Mouse (Mus musculus) hindbrain, postnatal 0 days (tissue): ENCODE data around the gene Hoxd3. TPM values are rescaled to one million over a fixed set of nuclear protein-coding genes. Genes with fewer than 3 reads are reported as not detected.

Experiments
- ATAC-seq: fragments of 200-750 bp; cut with Nextera tagmentation; 2 replicates; pipeline ENCODE4 v1.8.0; 2017; ENCODE audit warnings: mild to moderate bottlenecking, moderate TSS enrichment, moderate library complexity
- DNase-seq: peaks from one replicate; pipeline ENCODE4 v3.0.0-alpha.2; 2015; ENCODE audit warnings: low spot score
- H3K27ac ChIP-seq: fragments of 300-500 bp; sonication (generic); 2 replicates; pipeline ENCODE4 v1.5.1; 2014; ENCODE audit warnings: mild to moderate bottlenecking
- H3K27me3 ChIP-seq: fragments of 300-500 bp; sonication (generic); 2 replicates; pipeline ENCODE4 v1.6.1; 2014; ENCODE audit warnings: low read length, mixed read lengths; ENCODE audit not compliant: insufficient read depth
- H3K36me3 ChIP-seq: fragments of 300-500 bp; sonication (generic); 2 replicates; pipeline ENCODE4 v1.6.1; 2014; ENCODE audit warnings: low read length, mixed read lengths; ENCODE audit not compliant: insufficient read depth
- H3K4me1 ChIP-seq: fragments of 300-500 bp; sonication (generic); 2 replicates; pipeline ENCODE4 v1.6.1; 2014; ENCODE audit warnings: antibody characterized with exemption, low read length, mixed read lengths; ENCODE audit not compliant: insufficient read depth
- H3K4me2 ChIP-seq: fragments of 300-500 bp; sonication (generic); 2 replicates; pipeline ENCODE4 v1.6.1; 2014; ENCODE audit warnings: low read depth, mild to moderate bottlenecking, low read length, moderate library complexity, mixed read lengths
- H3K4me3 ChIP-seq: fragments of 300-500 bp; sonication (generic); 2 replicates; pipeline ENCODE4 v1.5.1; 2014; ENCODE audit warnings: low read length
- H3K9ac ChIP-seq: fragments of 300-500 bp; sonication (generic); replicated peaks from 2 replicates; pipeline ENCODE4 v1.6.1; 2014; ENCODE audit warnings: mild to moderate bottlenecking, low read length, moderate library complexity, mixed read lengths
- H3K9me3 ChIP-seq: fragments of 300-500 bp; sonication (generic); 2 replicates; pipeline ENCODE4 v1.6.1; 2016; ENCODE audit warnings: low read length, mixed read lengths
- CTCF ChIP-seq: IDR thresholded peaks from 2 replicates; pipeline ENCODE4 v1.5.1; 2016; ENCODE audit warnings: antibody characterized with exemption, control low read depth, low read depth
- WGBS: fragments of 180-500 bp; shearing (Covaris S2); extraction: QIAGEN DNeasy Blood & Tissue Kit; methylation state at CpG from one replicate; pipeline ENCODE4 v1.1.7; 2014; 5-methylcytosine and 5-hydroxymethylcytosine counted together
- polyA plus RNA-seq: library from polyadenylated mRNA; unstranded; fragments of >200 nt; fragmentation: Nextera tagmentation; extraction: Ambion mirVana; gene quantifications from 2 replicates; pipeline ENCODE4 v1.2.1, GENCODE M21; 2015
- total RNA-seq: library from RNA; depleted of rRNA; stranded (reverse); fragments of >200 nt; gene quantifications from 2 replicates; pipeline ENCODE4 v1.2.3, GENCODE M21; 2014

The Hoxd3 gene
- total and polyA plus RNA-seq, 2 experiments from 2014 or later, result 26.3 to 36.8 TPM

DNA sequence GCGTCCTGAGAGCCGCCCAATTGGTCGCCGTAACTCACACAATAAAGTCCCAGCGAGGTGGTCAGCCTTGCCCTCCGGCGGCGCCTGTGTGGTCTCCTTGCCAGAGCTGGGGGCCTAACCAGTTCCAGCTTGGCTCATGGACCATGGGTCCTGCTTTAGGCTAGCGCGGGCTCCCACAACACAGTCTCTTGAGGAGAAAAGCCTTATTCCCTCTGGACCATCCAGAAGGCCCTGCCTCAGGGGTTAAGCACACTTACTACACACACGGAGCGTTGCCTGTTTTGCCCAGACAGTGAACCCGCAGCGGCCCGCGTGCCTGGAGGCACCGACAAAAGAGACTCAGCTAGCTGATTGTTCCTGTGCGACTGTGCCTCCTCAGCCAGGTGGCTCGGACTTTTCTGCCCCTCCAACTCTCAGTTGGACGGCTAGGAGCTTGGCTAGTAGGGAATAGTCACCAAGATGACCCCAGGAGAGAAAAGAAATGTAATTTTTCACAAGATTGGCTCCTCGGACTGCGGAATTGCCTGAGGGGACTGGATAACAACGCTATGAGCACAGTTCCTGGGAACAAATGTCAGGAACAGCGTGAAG, 37.8 kb upstream of the Hoxd3 start:
- Histone ChIP-seq H3K27me3 (peaks cover 99% of the 10 kb centered on the region), H3K36me3 (no peaks in the 10 kb centered on the region), H3K27ac (no peak overlapping the region), H3K9me3 (no peaks in the 10 kb centered on the region), H3K9ac (no peak overlapping the region), H3K4me1 (no peaks in the 10 kb centered on the region), H3K4me3 (no peak overlapping the region), H3K4me2 (no peak overlapping the region)
- no peak for TF ChIP-seq CTCF
- 2% methylated on average over 24 of the region's 24 CpGs for WGBS
- ATAC-seq (no peak), DNase-seq (no peak)

DNA sequence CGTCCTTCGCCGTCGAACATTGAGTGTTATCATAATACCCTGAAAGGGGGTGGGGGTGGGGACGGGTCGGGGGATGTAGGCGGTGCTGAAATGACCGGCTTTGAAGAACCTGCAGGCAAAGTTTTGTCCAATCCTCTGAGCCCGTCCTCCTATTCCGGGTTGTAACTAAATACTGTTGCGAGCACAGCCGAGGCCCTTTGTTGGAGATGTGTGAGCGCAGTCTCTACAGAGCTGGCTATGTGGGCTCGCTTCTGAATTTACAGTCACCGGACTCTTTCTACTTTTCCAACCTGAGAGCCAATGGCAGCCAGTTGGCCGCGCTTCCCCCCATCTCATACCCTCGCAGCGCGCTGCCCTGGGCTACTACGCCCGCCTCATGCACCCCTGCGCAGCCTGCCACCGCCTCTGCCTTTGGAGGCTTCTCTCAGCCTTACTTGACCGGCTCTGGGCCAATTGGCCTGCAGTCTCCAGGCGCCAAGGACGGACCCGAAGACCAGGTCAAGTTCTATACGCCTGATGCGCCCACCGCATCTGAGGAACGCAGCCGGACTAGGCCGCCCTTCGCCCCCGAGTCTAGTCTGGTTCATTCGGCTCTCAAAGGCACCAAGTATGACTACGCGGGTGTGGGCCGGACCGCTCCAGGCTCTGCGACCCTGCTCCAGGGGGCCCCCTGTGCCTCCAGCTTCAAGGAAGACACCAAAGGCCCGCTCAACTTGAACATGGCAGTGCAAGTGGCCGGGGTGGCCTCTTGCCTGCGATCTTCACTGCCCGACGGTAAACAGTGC, 36.7 kb upstream of the Hoxd3 start, which contains the start of gene Hoxd12:
Gene Hoxd12 (plus strand): TSS at position 133 of the 785 bp plus-strand sequence.
- no peak for TF ChIP-seq CTCF
- Histone ChIP-seq H3K27ac (no peak within 1 kb of the TSS), H3K9ac (no peak within 1 kb of the TSS), H3K4me3 (no peak within 1 kb of the TSS), H3K4me1 (no peaks in the 10 kb centered on the region), H3K4me2 (no peak within 1 kb of the TSS), H3K27me3 (peaks cover 99% of the 10 kb centered on the region), H3K9me3 (no peaks in the 10 kb centered on the region), H3K36me3 (no peaks in the 10 kb centered on the region)
- WGBS, result 2% methylated on average over 47 of the region's 47 CpGs
- ATAC-seq (no peak), DNase-seq (no peak)

DNA sequence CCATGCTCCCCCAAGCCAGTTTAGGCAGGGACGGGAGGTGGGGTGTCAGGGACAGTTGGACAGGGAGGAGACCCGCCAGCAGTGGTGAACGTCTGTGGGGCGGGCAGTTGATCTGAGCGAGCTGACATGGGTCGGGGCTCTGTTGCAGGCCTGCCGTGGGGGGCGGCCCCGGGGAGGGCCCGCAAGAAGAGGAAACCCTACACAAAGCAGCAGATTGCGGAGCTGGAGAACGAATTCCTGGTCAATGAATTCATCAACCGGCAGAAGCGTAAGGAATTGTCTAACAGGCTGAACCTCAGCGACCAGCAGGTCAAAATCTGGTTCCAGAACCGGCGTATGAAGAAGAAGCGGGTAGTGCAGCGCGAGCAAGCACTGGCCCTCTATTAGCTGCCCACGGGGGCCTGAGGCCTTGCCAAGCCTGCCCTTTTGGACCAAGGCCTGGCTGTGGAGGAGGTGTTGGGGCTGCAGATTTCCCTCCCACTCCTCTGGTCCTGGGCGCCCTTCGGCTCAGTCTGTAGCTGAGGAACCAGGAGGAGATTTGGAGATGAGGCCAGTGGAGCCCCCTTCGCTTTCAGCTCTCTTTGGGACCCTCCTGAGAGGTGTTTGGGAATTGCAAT, 36.0 kb upstream of the Hoxd3 start:
- Histone ChIP-seq H3K36me3 (no peaks in the 10 kb centered on the region), H3K9me3 (no peaks in the 10 kb centered on the region), H3K4me3 (no peak overlapping the region), H3K4me2 (no peak overlapping the region), H3K4me1 (no peaks in the 10 kb centered on the region), H3K9ac (no peak overlapping the region), H3K27ac (no peak overlapping the region), H3K27me3 (peaks cover 98% of the 10 kb centered on the region)
- TF ChIP-seq CTCF, result no peak
- ATAC-seq (no peak), DNase-seq (no peak)
- 2% methylated on average over 24 of the region's 24 CpGs for WGBS

DNA sequence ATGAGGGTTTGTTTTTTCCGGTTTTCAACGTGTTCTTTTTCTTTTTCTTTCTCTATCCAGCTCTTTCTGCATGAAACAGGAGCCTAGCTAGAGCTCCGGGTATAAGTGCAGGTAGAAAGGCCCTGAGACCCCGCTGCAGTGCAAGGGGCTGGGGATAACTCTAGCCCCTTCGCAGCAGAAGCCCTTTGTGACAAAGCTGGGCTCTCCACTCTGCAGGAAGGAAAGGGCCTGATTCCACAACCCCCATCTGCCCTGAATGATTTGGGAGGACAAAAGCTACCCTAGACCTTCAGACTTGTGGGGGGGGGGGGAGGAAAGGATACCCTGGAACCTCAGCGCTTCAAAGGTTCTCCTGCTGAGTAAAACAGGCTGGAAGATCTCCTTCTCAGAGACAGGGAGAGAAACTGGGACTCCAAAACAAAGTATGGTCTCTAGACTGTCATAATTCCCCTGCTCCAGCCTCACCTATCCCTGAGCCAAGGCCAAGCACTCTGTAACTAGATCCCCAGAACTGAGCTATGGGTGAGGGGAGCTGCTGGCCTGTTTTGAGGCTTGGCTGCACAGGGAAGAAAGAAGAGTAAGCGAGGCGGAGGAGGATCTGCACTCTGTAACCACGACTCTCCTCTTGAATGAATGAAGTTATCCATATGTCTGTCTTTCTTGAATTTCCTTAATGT, 35.2 kb upstream of the Hoxd3 start:
- WGBS, result 2% methylated on average over 9 of the region's 9 CpGs
- no peaks in the 10 kb centered on the region for H3K36me3 ChIP-seq
- no peak for TF ChIP-seq CTCF
- H3K27me3 ChIP-seq, result peaks cover 98% of the 10 kb centered on the region
- ATAC-seq (no peak), DNase-seq (no peak)
- no peak overlapping the region for H3K27ac ChIP-seq
- H3K4me1 ChIP-seq, result no peaks in the 10 kb centered on the region
- H3K9ac ChIP-seq, result no peak overlapping the region
- no peak overlapping the region for H3K4me2 ChIP-seq
- no peak overlapping the region for H3K4me3 ChIP-seq
- no peaks in the 10 kb centered on the region for H3K9me3 ChIP-seq

DNA sequence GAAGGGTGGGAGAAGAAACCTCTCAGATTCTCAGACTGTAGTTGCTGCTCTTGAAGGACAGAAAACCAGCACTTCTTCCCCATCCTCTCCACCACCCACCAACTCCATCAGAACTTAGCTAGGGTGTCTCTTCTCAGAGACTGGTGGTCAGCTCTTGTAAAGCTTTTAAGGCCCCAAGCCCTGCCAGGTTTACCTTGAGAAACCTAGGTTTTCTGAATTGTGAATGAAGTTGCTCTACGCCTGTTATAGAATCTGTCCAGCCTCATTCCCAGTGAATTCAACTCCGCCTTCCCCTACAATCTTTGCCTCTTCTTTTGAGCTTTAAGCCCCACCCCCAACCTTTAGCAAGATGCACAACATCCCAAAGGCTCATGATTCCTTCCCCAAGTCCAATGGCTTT, 34.6 kb upstream of the Hoxd3 start:
- peaks cover 97% of the 10 kb centered on the region for H3K27me3 ChIP-seq
- H3K4me1 ChIP-seq, result no peaks in the 10 kb centered on the region
- no peak overlapping the region for H3K4me2 ChIP-seq
- no peaks in the 10 kb centered on the region for H3K36me3 ChIP-seq
- H3K9ac ChIP-seq, result no peak overlapping the region
- no peak for TF ChIP-seq CTCF
- ATAC-seq (no peak), DNase-seq (no peak)
- no peak overlapping the region for H3K27ac ChIP-seq
- H3K9me3 ChIP-seq, result no peaks in the 10 kb centered on the region
- 6% methylated on average over 2 of the region's 2 CpGs for WGBS
- H3K4me3 ChIP-seq, result no peak overlapping the region

DNA sequence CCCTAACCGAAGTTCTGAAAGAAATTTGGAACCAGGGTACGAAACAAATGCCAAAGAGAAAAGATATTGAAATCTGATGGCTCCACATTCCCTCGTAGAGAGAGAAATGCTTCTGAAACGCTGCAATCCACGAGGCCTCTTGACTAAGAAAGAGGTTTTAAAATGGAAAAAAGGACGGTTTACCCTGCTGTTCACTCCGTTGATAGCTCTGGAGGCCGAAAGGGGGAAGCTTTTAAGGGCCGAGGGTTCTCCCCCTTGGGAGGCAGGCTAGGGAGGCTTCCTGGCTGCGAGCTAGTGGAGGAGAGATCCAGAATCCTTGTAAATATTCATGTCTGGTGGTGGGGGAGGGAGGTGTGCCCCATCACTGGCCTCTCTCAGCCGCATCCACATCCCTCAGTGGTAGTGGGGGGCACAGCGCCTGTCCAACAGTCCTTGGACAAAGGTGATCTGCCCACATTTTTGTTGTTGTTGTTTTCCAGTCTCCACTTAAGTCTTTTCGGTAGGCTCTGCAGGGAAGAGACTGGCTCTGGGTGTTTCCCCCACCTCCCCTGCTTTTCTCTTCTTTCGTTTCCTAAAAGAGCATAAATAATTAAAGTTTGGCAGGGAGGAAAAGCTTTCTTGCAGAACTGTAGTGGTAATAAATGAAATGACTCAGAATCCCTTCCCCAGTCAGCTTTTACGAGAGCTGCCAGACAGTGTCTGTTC, 32.7 kb upstream of the Hoxd3 start, which contains the start of gene Hoxd11:
Gene Hoxd11 (plus strand): TSS at position 667 of the 705 bp plus-strand sequence.
- TF ChIP-seq CTCF, result no peak
- ATAC-seq (no peak), DNase-seq (no peak)
- no peaks in the 10 kb centered on the region for H3K36me3 ChIP-seq
- 2% methylated on average over 15 of the region's 15 CpGs for WGBS
- H3K4me3 ChIP-seq, result no peak within 1 kb of the TSS
- no peaks in the 10 kb centered on the region for H3K9me3 ChIP-seq
- H3K27me3 ChIP-seq, result peaks cover 96% of the 10 kb centered on the region
- no peak within 1 kb of the TSS for H3K4me2 ChIP-seq
- no peak within 1 kb of the TSS for H3K27ac ChIP-seq
- no peak within 1 kb of the TSS for H3K9ac ChIP-seq
- no peaks in the 10 kb centered on the region for H3K4me1 ChIP-seq
